Mouse (Mus musculus) small intestine, adult 2 months (tissue): Measurements from ENCODE around the gene Lmbr1l.
"Not testable (repeated sequence)": the region's sequence is repeated elsewhere in the genome, so short reads cannot be mapped to it uniquely, and the experiment has no call there.

ENCODE experiments used
- CTCF ChIP-seq: fragments of 200-500 bp; IDR thresholded peaks from 2 replicates; pipeline ENCODE4 v1.5.1; 2012; ENCODE audit warnings: low read depth, mild to moderate bottlenecking, control low read depth, inconsistent platforms, low read length, moderate library complexity, mixed read lengths; ENCODE audit not compliant: insufficient replicate concordance, insufficient read length; ENCODE audit errors: extremely low read depth
- POLR2A ChIP-seq: fragments of 200-500 bp; IDR thresholded peaks from 2 replicates; pipeline ENCODE4 v1.6.1; 2012; ENCODE audit warnings: low read depth, mild to moderate bottlenecking, control low read depth, inconsistent platforms, low read length, moderate library complexity

DNA sequence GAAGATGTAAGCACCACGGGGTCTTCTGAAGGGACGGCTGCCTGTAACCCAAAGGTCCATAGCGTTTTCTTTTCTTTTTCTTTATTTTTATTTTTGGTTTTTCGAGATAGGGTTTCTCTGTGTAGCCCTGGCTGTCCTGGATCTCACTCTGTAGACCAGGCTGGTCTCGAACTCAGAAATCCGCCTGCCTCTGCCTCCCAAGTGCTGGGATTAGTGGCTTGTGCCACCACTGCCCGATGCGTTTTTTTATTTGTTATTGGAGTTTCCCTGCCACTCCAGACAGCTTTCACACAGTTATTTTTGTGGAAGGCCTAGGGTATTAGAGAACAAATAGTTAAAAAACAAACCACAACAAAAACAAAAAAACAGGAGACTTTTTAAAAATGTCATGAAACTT is 466 bp upstream of the Lmbr1l start:
- not testable (repeated sequence) for TF ChIP-seq CTCF, POLR2A
